Mouse (Mus musculus) midbrain, postnatal 0 days (tissue): ENCODE results near the gene Myoc. TPM values are rescaled to one million over a fixed set of nuclear protein-coding genes. Genes with fewer than 3 reads are reported as not detected.

ENCODE experiments used
- ATAC-seq: fragments of 200-750 bp; cut with Nextera tagmentation; 2 replicates; pipeline ENCODE4 v1.8.0; 2017; ENCODE audit warnings: moderate number of reproducible peaks, mild to moderate bottlenecking, moderate TSS enrichment, moderate library complexity; ENCODE audit not compliant: low FRiP score
- DNase-seq: peaks from one replicate; pipeline ENCODE4 v3.0.0-alpha.2; 2015; ENCODE audit warnings: low spot score
- H3K27ac ChIP-seq: fragments of 300-500 bp; sonication (generic); 2 replicates; pipeline ENCODE4 v1.5.1; 2014; ENCODE audit warnings: low read depth, mild to moderate bottlenecking, low read length, mixed read lengths
- H3K27me3 ChIP-seq: fragments of 300-500 bp; sonication (generic); 2 replicates; pipeline ENCODE4 v1.6.1; 2014; ENCODE audit warnings: low read length, control low read depth, mixed read lengths; ENCODE audit not compliant: insufficient read depth
- H3K36me3 ChIP-seq: fragments of 300-500 bp; sonication (generic); 2 replicates; pipeline ENCODE4 v1.6.1; 2014; ENCODE audit warnings: low read length, control low read depth, mixed read lengths; ENCODE audit not compliant: insufficient read depth
- H3K4me1 ChIP-seq: fragments of 300-500 bp; sonication (generic); 2 replicates; pipeline ENCODE4 v1.6.1; 2014; ENCODE audit warnings: mild to moderate bottlenecking, control low read depth, antibody characterized with exemption, low read length, mixed read lengths; ENCODE audit not compliant: insufficient read depth
- H3K4me2 ChIP-seq: fragments of 300-500 bp; sonication (generic); 2 replicates; pipeline ENCODE4 v1.6.1; 2014; ENCODE audit warnings: low read depth, mild to moderate bottlenecking, low read length, mixed read lengths; ENCODE audit not compliant: poor library complexity, severe bottlenecking
- H3K4me3 ChIP-seq: fragments of 300-500 bp; sonication (generic); 2 replicates; pipeline ENCODE4 v1.5.1; 2014; ENCODE audit warnings: low read depth, mild to moderate bottlenecking, low read length, moderate library complexity
- H3K9ac ChIP-seq: fragments of 300-500 bp; sonication (generic); replicated peaks from 2 replicates; pipeline ENCODE4 v1.6.1; 2014; ENCODE audit warnings: mild to moderate bottlenecking, low read length, moderate library complexity, mixed read lengths; ENCODE audit not compliant: poor library complexity, severe bottlenecking
- H3K9me3 ChIP-seq: fragments of 300-500 bp; sonication (generic); 2 replicates; pipeline ENCODE4 v1.6.1; 2016; ENCODE audit warnings: low read length, control low read depth
- CTCF ChIP-seq: IDR thresholded peaks from 2 replicates; pipeline ENCODE4 v1.5.1; 2016; ENCODE audit warnings: antibody characterized with exemption, mild to moderate bottlenecking
- WGBS: fragments of 180-500 bp; shearing (Covaris S2); extraction: QIAGEN DNeasy Blood & Tissue Kit; methylation state at CpG from one replicate; pipeline ENCODE4 v1.1.7; 2014; 5-methylcytosine and 5-hydroxymethylcytosine counted together
- microRNA-seq: library from miRNA; unstranded; fragments of <30 nt; microRNA quantifications from one replicate; pipeline ENCODE4, GENCODE M21; 2016; ENCODE audit warnings: borderline number of aligned reads
- polyA plus RNA-seq: library from polyadenylated mRNA; unstranded; fragments of >200 nt; fragmentation: Nextera tagmentation; extraction: Ambion mirVana; gene quantifications from 2 replicates; pipeline ENCODE4 v1.2.1, GENCODE M21; 2015
- total RNA-seq: library from RNA; depleted of rRNA; stranded (reverse); fragments of >200 nt; gene quantifications from 2 replicates; pipeline ENCODE4 v1.2.3, GENCODE M21; 2014; rRNA removed

Gene Myoc
- total and polyA plus RNA-seq, 2 experiments from 2014 or later: 0.21 to 0.27 TPM

GRCm38 (mm10) chr1:162660276-162660860 lies 21.4 kb downstream of the Myoc start:
- TF ChIP-seq CTCF: no peak
- no peaks in the 10 kb centered on the region for H3K9me3 ChIP-seq
- H3K4me2 ChIP-seq: no peak overlapping the region
- DNase-seq: no peak
- no peaks in the 10 kb centered on the region for H3K27me3 ChIP-seq
- H3K36me3 ChIP-seq: no peaks in the 10 kb centered on the region
- H3K4me3 ChIP-seq: no peak overlapping the region
- no peak overlapping the region for H3K9ac ChIP-seq
- no peak for ATAC-seq
- no peak overlapping the region for H3K27ac ChIP-seq
- 0 out of 2 replicates have a peak, but pooled peaks cover under 1% of the 10 kb centered on the region for H3K4me1 ChIP-seq
- 86% methylated on average over 11 of the region's 11 CpGs for WGBS

- Histone ChIP-seq H3K4me1 (peaks cover 4% of the 10 kb centered on the region; the same call in 1 of the 2 replicates), H3K36me3 (no peaks in the 10 kb centered on the region), H3K27ac (no peak overlapping the region), H3K9ac (no peak overlapping the region), H3K4me3 (no peak overlapping the region), H3K4me2 (no peak overlapping the region; the same call in 1 of the 2 replicates), H3K9me3 (no peaks in the 10 kb centered on the region), H3K27me3 (no peaks in the 10 kb centered on the region)
- peak; percentile 93 for TF ChIP-seq CTCF
- peak; percentile 97 for ATAC-seq
- peak; percentile 92 for DNase-seq
- 11% methylated on average over 10 of the region's 10 CpGs for WGBS
These were observed 26.0 kb downstream of the Myoc start for GRCm38 (mm10) chr1:162664826-162665475.

- Histone ChIP-seq H3K9me3 (no peaks in the 10 kb centered on the region), H3K4me3 (no peak overlapping the region), H3K27ac (no peak overlapping the region), H3K36me3 (peaks cover 6% of the 10 kb centered on the region; the same call in 1 of the 2 replicates), H3K4me1 (peaks cover 4% of the 10 kb centered on the region; the same call in 1 of the 2 replicates), H3K4me2 (peak overlapping the region; percentile 42), H3K27me3 (no peaks in the 10 kb centered on the region), H3K9ac (no peak overlapping the region)
- DNase-seq (peak; percentile 25), ATAC-seq (peak; percentile 80)
- TF ChIP-seq CTCF: no peak
- 2% methylated on average over 11 of the region's 11 CpGs for WGBS
These were observed 26.7 kb downstream of the Myoc start for GRCm38 (mm10) chr1:162665486-162666174.

- H3K27me3 ChIP-seq: no peaks in the 10 kb centered on the region
These were observed 54.8 kb downstream of the Myoc start for GRCm38 (mm10) chr1:162693721-162694120.

GRCm38 (mm10) chr1:162697866-162698265 lies 58.9 kb downstream of the Myoc start:
- H3K36me3 ChIP-seq: peaks cover 46% of the 10 kb centered on the region
- H3K9ac ChIP-seq: no peak overlapping the region
- no peak for ATAC-seq
- H3K4me3 ChIP-seq: no peak overlapping the region
- no peaks in the 10 kb centered on the region for H3K9me3 ChIP-seq
- no peak for TF ChIP-seq CTCF
- no peak overlapping the region for H3K4me2 ChIP-seq
- DNase-seq: no peak
- H3K4me1 ChIP-seq: no peaks in the 10 kb centered on the region
- no peaks in the 10 kb centered on the region for H3K27me3 ChIP-seq
- WGBS: 98% methylated on average over 6 of the region's 6 CpGs
- H3K27ac ChIP-seq: no peak overlapping the region

More at GRCm38 (mm10) chr1:162693721-162694120, 54.8 kb downstream of the Myoc start:
- no peaks in the 10 kb centered on the region for H3K9me3 ChIP-seq
- H3K27ac ChIP-seq: no peak overlapping the region
- no peak overlapping the region for H3K9ac ChIP-seq
- DNase-seq (no peak), ATAC-seq (no peak)
- 85% methylated on average over 2 of the region's 2 CpGs for WGBS
- no peak for TF ChIP-seq CTCF
- H3K4me1 ChIP-seq: no peaks in the 10 kb centered on the region
- peaks cover 53% of the 10 kb centered on the region for H3K36me3 ChIP-seq
- no peak overlapping the region for H3K4me2 ChIP-seq
- no peak overlapping the region for H3K4me3 ChIP-seq

Small RNA genes lying within 50 kb of the gene (microRNA-seq; reads per million reads assigned to microRNA genes)
- gene Gm27616: not detected

Other genes starting within 250 kb of the Myoc start
- 88.5 and 108 TPM in 2 replicates for gene Dnm3, start 161.1 kb upstream of the Myoc start, total RNA-seq
- gene Dnm3, start 161.1 kb upstream of the Myoc start, polyA plus RNA-seq: 55.8 and 67.0 TPM in 2 replicates
- gene Mettl13, start 90.6 kb upstream of the Myoc start, total RNA-seq: 10.9 and 11.8 TPM in 2 replicates
- gene Mettl13, start 90.6 kb upstream of the Myoc start, polyA plus RNA-seq: 12.1 and 12.2 TPM in 2 replicates
- gene Vamp4, start 68.6 kb upstream of the Myoc start, total RNA-seq: 25.5 and 29.2 TPM in 2 replicates
- 69.0 and 74.7 TPM in 2 replicates for gene Vamp4, start 68.6 kb upstream of the Myoc start, polyA plus RNA-seq
- not detected in 2 replicates for gene Myocos, start 19.1 kb downstream of the Myoc start, total RNA-seq
- gene Myocos, start 19.1 kb downstream of the Myoc start, polyA plus RNA-seq: not detected in 2 replicates
- 71.5 and 91.8 TPM in 2 replicates for gene Prrc2c, start 101.4 kb downstream of the Myoc start, total RNA-seq
- 121 and 155 TPM in 2 replicates for gene Prrc2c, start 101.4 kb downstream of the Myoc start, polyA plus RNA-seq
- gene Fmo4, start 174.8 kb downstream of the Myoc start, total RNA-seq: 0.42 and 0.77 TPM in 2 replicates
- gene Fmo4, start 174.8 kb downstream of the Myoc start, polyA plus RNA-seq: 0.78 and 1.2 TPM in 2 replicates
- gene Fmo1, start 227.5 kb downstream of the Myoc start, total RNA-seq: 69.1 and 77.2 TPM in 2 replicates
- 35.0 and 40.9 TPM in 2 replicates for gene Fmo1, start 227.5 kb downstream of the Myoc start, polyA plus RNA-seq